Mouse (Mus musculus) liver, embryonic 12.5 days (tissue): Measurements from ENCODE around the gene Prss21. TPM values are rescaled to one million over a fixed set of nuclear protein-coding genes. Genes with fewer than 3 reads are reported as not detected.

Source experiments
- ATAC-seq: fragments of 200-750 bp; cut with Nextera tagmentation; 2 replicates; pipeline ENCODE4 v1.8.0; 2017; ENCODE audit warnings: moderate number of reproducible peaks, mild to moderate bottlenecking, moderate library complexity
- H3K27ac ChIP-seq: fragments of 300-500 bp; sonication (generic); 2 replicates; pipeline ENCODE4 v1.5.1; 2016; ENCODE audit warnings: mild to moderate bottlenecking
- H3K27me3 ChIP-seq: fragments of 300-500 bp; sonication (generic); replicated peaks from 2 replicates; pipeline ENCODE4 v1.6.1; 2016; ENCODE audit warnings: mild to moderate bottlenecking, moderate library complexity
- H3K36me3 ChIP-seq: fragments of 300-500 bp; sonication (generic); 2 replicates; pipeline ENCODE4 v1.6.1; 2016; ENCODE audit warnings: mild to moderate bottlenecking, moderate library complexity
- H3K4me1 ChIP-seq: fragments of 300-500 bp; sonication (generic); 2 replicates; pipeline ENCODE4 v1.6.1; 2016
- H3K4me2 ChIP-seq: fragments of 300-500 bp; sonication (generic); 2 replicates; pipeline ENCODE4 v1.6.1; 2016; ENCODE audit warnings: mild to moderate bottlenecking, moderate library complexity
- H3K4me3 ChIP-seq: fragments of 300-500 bp; sonication (generic); 2 replicates; pipeline ENCODE4 v1.5.1; 2016; ENCODE audit warnings: mild to moderate bottlenecking, moderate library complexity
- H3K9ac ChIP-seq: fragments of 300-500 bp; sonication (generic); 2 replicates; pipeline ENCODE4 v1.6.1; 2016; ENCODE audit warnings: mild to moderate bottlenecking, moderate library complexity
- H3K9me3 ChIP-seq: fragments of 300-500 bp; sonication (generic); replicated peaks from 2 replicates; pipeline ENCODE4 v1.6.1; 2016; ENCODE audit warnings: mild to moderate bottlenecking, moderate library complexity
- WGBS: fragments of 180-500 bp; shearing (Covaris S2); methylation state at CpG from one replicate; pipeline ENCODE4 v1.1.7; 2016; ENCODE audit not compliant: insufficient replicate concordance; 5-methylcytosine and 5-hydroxymethylcytosine counted together
- polyA plus RNA-seq: library from polyadenylated mRNA; unstranded; fragments of >200 nt; fragmentation: Nextera tagmentation; extraction: Ambion mirVana; gene quantifications from 2 replicates; pipeline ENCODE4 v1.2.1, GENCODE M21; 2016

Gene Prss21
- not detected in 2 replicates for polyA plus RNA-seq

DNA sequence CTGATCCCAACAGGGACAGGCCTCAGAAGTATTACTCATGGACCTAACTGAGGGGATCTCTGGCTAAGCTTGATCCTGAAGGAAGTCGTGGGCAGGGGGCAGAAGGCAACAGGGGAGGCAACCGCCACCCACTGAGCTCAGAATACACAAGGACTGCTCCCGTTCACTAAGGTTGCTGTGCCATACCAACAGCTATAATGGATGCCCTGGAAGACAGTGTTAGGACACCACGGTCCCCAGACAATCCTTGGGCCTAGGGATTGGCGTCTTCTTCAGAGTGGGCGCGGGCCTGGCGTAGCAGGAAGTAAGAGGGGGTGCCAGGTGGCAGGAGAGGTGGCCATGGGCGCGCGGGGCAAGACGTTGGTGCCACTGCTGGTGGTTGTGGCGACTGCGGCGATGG is at the start of gene Prss21:
TSS of gene Prss21 (plus strand) at position 301 of the 400 bp plus-strand sequence.
- Histone ChIP-seq H3K9me3 (no peaks in the 10 kb centered on the region), H3K4me2 (no peak within 1 kb of the TSS), H3K27me3 (no peaks in the 10 kb centered on the region), H3K4me1 (no peaks in the 10 kb centered on the region), H3K9ac (no peak within 1 kb of the TSS), H3K36me3 (no peaks in the 10 kb centered on the region), H3K4me3 (no peak within 1 kb of the TSS), H3K27ac (no peak within 1 kb of the TSS)
- 65% methylated on average over 15 of the region's 15 CpGs for WGBS
- no peak for ATAC-seq

DNA sequence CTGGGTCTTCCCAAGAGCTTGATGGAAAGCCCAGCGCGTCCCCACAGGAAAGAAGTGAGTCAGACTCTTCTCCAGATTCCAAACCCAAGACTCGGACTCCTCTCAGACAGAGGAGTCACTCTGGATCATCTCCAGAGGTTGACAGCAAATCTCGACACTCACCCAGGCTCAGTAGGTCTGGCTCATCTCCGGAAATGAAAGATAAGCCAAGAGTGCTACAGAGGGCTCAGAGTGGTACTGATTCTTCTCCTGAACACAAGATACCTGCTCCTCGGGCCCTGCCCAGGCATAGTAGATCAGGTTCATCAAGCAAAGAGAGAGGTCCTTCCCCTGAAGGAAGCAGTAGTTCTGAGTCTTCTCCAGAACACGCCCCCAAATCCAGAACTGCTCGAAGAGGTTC is 49.3 kb upstream of the Prss21 start:
- no peak overlapping the region for H3K27ac ChIP-seq
- peaks cover 100% of the 10 kb centered on the region for H3K36me3 ChIP-seq
- no peaks in the 10 kb centered on the region for H3K4me1 ChIP-seq
- no peaks in the 10 kb centered on the region for H3K27me3 ChIP-seq
- no peak overlapping the region for H3K4me2 ChIP-seq
- 95% methylated on average over 8 of the region's 8 CpGs for WGBS
- no peak for ATAC-seq
- H3K9me3 ChIP-seq = peaks cover 56% of the 10 kb centered on the region
- no peak overlapping the region for H3K4me3 ChIP-seq
- no peak overlapping the region for H3K9ac ChIP-seq

DNA sequence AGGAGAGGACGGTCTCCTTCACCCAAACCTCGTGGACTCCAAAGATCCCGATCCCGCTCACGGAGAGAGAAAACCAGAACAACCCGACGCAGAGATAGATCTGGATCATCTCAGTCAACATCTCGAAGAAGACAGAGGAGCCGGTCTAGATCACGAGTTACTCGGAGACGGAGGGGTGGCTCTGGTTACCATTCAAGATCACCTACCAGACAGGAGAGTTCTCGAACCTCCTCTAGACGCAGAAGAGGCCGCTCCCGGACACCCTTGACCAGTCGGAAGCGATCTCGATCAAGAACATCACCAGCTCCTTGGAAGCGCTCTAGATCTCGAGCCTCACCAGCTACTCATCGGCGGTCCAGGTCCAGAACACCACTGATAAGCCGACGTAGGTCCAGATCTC is 48.6 kb upstream of the Prss21 start:
- H3K36me3 ChIP-seq = peaks cover 100% of the 10 kb centered on the region
- ATAC-seq = no peak
- H3K4me1 ChIP-seq = no peaks in the 10 kb centered on the region
- H3K9ac ChIP-seq = no peak overlapping the region
- WGBS = 96% methylated on average over 25 of the region's 25 CpGs
- H3K9me3 ChIP-seq = peaks cover 56% of the 10 kb centered on the region
- no peak overlapping the region for H3K27ac ChIP-seq
- no peak overlapping the region for H3K4me2 ChIP-seq
- no peaks in the 10 kb centered on the region for H3K27me3 ChIP-seq
- H3K4me3 ChIP-seq = no peak overlapping the region

DNA sequence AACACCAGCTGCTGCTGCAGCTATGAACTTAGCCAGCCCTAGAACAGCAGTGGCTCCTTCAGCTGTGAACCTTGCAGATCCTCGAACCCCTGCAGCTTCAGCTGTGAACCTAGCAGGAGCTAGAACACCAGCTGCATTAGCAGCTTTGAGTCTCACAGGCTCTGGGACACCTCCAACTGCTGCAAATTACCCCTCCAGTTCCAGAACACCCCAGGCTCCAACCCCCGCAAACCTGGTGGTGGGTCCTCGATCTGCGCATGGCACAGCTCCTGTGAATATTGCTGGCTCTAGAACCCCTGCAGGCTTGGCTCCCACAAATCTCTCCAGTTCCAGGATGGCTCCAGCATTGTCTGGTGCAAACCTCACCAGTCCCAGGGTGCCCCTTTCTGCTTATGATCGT is 47.1 kb upstream of the Prss21 start:
- WGBS = 93% methylated on average over 5 of the region's 5 CpGs
- H3K9me3 ChIP-seq = peaks cover 47% of the 10 kb centered on the region

DNA sequence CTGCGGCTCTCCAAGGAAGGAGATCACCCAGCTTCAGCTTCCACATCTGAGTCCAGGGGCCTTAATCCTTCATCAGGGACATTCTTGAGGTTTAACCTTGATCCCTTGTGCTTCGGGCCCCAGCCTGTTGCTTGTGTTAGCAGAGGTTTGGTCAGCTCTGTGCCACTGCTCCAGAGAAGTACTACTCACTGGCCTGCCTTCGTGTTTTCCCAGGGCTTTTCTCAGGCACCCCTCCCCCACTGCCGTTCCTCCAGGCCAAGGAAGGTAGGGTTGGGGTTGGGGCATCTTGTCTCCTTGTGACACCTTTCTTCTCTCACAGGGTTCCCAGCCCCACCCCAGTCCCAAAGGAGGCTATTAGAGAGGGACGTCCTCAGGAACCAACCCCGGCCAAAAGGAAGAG is 45.8 kb upstream of the Prss21 start:
- Histone ChIP-seq H3K27ac (no peak overlapping the region), H3K4me3 (no peak overlapping the region), H3K36me3 (peaks cover 100% of the 10 kb centered on the region), H3K9me3 (peaks cover 34% of the 10 kb centered on the region), H3K4me2 (no peak overlapping the region), H3K9ac (no peak overlapping the region), H3K4me1 (peaks cover 11% of the 10 kb centered on the region), H3K27me3 (no peaks in the 10 kb centered on the region)
- ATAC-seq = no peak
- 78% methylated on average over 6 of the region's 6 CpGs for WGBS

More for the DNA sequence above, 47.1 kb upstream of the Prss21 start:
- H3K36me3 ChIP-seq = peaks cover 100% of the 10 kb centered on the region
- H3K9ac ChIP-seq = no peak overlapping the region
- H3K27ac ChIP-seq = no peak overlapping the region
- ATAC-seq = no peak
- no peak overlapping the region for H3K4me2 ChIP-seq
- no peaks in the 10 kb centered on the region for H3K4me1 ChIP-seq
- no peaks in the 10 kb centered on the region for H3K27me3 ChIP-seq
- H3K4me3 ChIP-seq = no peak overlapping the region

DNA sequence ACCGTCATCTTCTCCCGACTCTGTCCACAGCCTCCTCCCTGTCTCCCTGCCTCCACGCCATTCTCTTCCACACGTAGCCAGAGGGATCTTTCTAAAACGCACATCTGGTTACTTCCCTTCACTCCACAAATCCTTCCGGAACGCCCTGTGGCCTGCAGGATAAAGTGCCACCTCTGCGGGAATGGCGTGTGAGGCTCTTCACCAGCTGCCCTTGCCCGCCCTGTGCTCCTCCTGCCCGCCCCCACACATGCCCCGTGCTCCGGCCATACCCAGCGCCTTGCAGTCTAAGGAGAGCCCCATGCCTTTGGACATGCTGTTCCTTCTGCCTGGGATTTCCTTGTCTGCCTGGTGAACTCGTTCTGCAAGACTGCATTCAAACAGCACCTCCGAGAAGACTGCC is 44.8 kb upstream of the Prss21 start:
- H3K36me3 ChIP-seq = peaks cover 95% of the 10 kb centered on the region
- H3K4me1 ChIP-seq = peaks cover 20% of the 10 kb centered on the region
- no peak overlapping the region for H3K4me3 ChIP-seq
- no peak overlapping the region for H3K27ac ChIP-seq
- 91% methylated on average over 16 of the region's 16 CpGs for WGBS
- H3K9me3 ChIP-seq = peaks cover 25% of the 10 kb centered on the region
- no peak overlapping the region for H3K9ac ChIP-seq
- H3K27me3 ChIP-seq = no peaks in the 10 kb centered on the region
- no peak overlapping the region for H3K4me2 ChIP-seq
- ATAC-seq = no peak

DNA sequence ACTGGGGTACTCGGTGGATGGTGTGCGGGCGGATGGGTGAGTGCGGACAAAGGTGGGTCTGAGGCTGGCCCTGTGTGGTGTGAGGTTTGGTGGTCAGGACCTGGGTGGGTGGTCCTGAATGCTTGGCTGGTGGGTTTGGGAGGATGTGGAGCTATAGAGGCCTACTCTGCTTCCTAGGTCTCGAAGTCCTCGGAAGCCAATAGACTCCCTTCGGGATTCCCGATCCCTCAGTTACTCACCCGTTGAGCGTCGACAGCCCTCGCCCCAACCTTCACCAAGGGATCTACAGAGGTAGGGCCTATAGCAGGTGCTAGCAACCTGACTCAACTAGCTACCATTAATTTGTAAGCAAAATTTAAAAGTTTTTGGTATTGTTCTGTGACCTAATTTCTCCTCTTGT is 44.2 kb upstream of the Prss21 start:
- no peak; the same call in 1 of the 2 replicates for ATAC-seq
- H3K4me3 ChIP-seq = no peak overlapping the region
- no peak overlapping the region for H3K4me2 ChIP-seq
- H3K9ac ChIP-seq = no peak overlapping the region
- H3K9me3 ChIP-seq = peaks cover 19% of the 10 kb centered on the region
- WGBS = 92% methylated on average over 12 of the region's 12 CpGs
- no peaks in the 10 kb centered on the region for H3K27me3 ChIP-seq
- peaks cover 24% of the 10 kb centered on the region for H3K4me1 ChIP-seq
- peaks cover 89% of the 10 kb centered on the region for H3K36me3 ChIP-seq
- no peak overlapping the region for H3K27ac ChIP-seq

DNA sequence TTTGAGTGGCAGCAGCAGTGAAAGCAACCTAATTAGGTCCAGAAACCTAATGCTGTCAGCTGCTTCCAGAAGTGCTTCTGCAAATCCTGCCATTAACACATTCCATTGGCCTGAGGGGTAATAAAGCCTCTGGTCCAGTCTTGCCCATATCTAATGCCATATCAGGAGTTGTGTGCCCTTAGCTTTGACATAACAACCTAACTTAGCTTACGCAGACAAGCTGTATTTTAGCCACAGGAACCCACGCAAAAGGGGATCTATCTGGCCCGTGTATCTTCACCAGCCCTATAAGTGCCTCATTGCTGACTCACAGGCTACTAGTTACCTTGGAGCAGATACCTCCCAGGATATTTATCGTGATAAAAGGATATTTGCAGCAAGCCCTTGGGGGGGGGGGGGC is 42.3 kb upstream of the Prss21 start:
- peaks cover 31% of the 10 kb centered on the region for H3K4me1 ChIP-seq
- no peak for ATAC-seq
- H3K27ac ChIP-seq = no peak overlapping the region
- peaks cover 69% of the 10 kb centered on the region for H3K36me3 ChIP-seq
- no peak overlapping the region for H3K9ac ChIP-seq
- WGBS = 77% methylated on average over 4 of the region's 4 CpGs
- no peaks in the 10 kb centered on the region for H3K9me3 ChIP-seq
- no peak overlapping the region for H3K4me3 ChIP-seq
- peaks cover 6% of the 10 kb centered on the region; the same call in 1 of the 2 replicates for H3K27me3 ChIP-seq
- H3K4me2 ChIP-seq = no peak overlapping the region

DNA sequence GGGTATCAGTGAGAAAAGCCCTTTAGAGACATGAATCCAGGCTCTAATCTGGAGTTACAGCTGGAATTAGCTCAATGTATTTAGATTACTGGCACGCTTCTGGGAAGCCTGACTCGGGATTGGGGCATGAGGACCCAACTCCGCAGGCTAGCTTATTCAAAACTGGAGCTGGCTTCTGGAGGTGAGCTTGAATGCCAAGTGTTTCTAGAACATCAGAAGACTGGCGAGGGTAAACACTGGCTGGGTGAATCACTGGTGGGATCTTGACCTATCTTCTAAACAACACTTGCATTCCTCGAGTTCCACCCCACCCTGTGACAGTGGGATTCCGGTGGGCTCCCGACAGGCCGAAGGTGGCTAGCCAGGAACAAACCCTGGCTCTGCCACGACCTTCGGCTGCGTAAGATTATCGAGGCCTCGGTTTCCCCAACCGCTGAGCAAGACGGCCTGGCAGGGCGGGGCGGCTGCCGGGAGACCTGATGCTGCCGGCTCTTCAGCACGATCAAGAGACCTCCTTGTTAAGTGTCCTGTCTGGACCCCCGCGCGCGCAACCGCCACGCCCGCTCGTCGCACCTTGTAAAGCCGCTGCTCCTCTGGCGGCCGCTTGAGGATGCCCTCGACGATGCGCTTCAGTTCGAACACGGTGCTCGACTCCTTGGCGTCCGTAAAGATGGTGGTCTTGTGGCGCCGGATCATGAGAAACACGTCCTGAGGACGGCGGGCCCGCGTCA is 39.4 kb upstream of the Prss21 start:
- Histone ChIP-seq H3K27me3 (peaks cover 32% of the 10 kb centered on the region), H3K36me3 (peaks cover 41% of the 10 kb centered on the region), H3K4me1 (peaks cover 31% of the 10 kb centered on the region), H3K27ac (peak overlapping the region; percentile 85), H3K4me3 (peak overlapping the region; percentile 84), H3K9ac (peak overlapping the region; percentile 85), H3K9me3 (no peaks in the 10 kb centered on the region), H3K4me2 (peak overlapping the region; percentile 87)
- WGBS = under 1% methylated on average over 47 of the region's 47 CpGs
- ATAC-seq = peak; percentile 72

DNA sequence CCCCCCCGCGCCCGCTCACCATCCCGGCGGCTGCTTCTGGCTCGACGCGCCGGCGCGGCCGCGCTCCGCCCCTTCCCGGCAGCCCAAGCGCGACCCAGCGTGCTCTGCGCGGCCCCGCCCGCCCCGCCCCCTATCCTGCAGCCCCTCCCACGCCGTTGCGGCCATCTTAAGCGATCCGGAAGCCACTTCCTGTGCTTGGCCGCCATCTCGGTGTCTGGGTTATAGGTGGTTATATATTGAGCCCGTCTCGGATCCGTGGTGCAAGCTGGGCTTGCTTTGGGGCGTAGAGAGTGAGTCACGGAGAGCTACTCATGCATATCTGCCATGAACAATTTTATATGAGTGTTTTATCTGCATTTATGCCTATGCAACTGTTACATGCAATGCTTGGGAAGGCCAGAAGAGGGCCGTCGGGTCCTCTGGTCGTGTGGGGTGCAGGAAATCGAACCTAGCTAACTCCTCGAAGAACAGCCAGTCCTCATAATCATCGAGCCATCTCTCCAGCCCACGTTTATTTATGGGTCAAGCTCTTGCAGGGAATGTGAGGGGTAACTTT is 38.7 kb upstream of the Prss21 start, which contains the start of gene Elob:
TSS of gene Elob (minus strand) at position 73 of the 556 bp plus-strand sequence.
- peak within 1 kb of the TSS; percentile 85 for H3K27ac ChIP-seq
- H3K27me3 ChIP-seq = peaks cover 39% of the 10 kb centered on the region
- H3K4me2 ChIP-seq = peak within 1 kb of the TSS; percentile 87
- H3K9me3 ChIP-seq = no peaks in the 10 kb centered on the region
- H3K4me1 ChIP-seq = peaks cover 31% of the 10 kb centered on the region
- H3K9ac ChIP-seq = peak within 1 kb of the TSS; percentile 85
- peak within 1 kb of the TSS; percentile 84 for H3K4me3 ChIP-seq
- peaks cover 34% of the 10 kb centered on the region for H3K36me3 ChIP-seq
- peak; percentile 92 for ATAC-seq
- 1% methylated on average over 37 of the region's 42 CpGs for WGBS

DNA sequence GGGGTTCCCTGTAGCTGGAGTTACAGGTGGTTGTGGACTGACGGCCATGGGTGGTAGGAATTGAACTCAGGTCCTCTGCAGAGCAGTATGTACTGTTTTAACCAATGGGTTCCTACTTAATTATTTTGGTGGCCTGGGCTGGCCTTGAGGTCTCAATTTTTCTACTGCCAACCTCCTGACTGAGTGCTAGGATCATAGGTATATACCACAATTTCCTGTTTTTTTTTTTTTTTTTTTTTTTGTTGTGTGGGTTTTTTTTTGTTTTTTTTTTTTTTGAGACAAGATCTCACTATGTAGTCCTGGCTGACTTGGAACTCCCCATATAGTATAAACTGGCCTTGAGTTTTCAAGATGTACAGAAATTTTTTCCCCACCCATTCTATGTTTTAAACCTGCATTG is 36.7 kb upstream of the Prss21 start:
- WGBS = 83% methylated on average over 1 of the region's 1 CpGs
- H3K27ac ChIP-seq = no peak overlapping the region
- H3K4me2 ChIP-seq = no peak overlapping the region
- H3K27me3 ChIP-seq = peaks cover 59% of the 10 kb centered on the region
- H3K4me1 ChIP-seq = peaks cover 29% of the 10 kb centered on the region
- peaks cover 13% of the 10 kb centered on the region for H3K36me3 ChIP-seq
- H3K4me3 ChIP-seq = no peak overlapping the region
- no peak overlapping the region for H3K9ac ChIP-seq
- no peaks in the 10 kb centered on the region for H3K9me3 ChIP-seq
- no peak for ATAC-seq

DNA sequence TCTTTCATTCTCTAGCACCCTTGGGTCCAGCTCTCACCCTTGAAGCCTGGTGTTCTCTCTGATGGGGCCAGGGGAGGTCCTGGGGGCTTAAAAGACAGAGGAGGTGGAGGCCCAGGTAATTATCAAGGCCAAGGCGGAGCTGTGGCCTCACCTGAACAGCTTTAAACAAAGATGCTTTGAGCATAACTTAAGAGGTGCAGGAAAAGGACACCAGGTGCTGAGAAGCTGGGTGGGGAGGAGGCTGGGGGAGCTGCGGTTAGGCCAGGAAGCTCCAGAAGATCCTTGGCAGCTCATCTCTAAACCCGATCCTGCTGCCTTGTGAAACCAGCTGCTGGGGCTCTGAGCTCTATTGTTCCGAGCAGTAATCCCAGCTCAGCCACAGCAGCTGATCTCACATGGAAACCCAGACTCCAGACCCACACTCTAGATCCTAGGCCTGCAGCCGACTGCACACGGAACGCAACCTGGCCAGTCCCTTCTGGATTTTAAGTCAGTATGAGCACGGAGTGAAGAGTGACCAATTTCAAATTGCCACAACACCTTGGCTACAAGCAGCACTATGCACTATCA is 31.8 kb upstream of the Prss21 start, which contains the start of gene Prss33:
TSS of gene Prss33 (minus strand) at position 51 of the 570 bp plus-strand sequence.
- 62% methylated on average over 8 of the region's 8 CpGs for WGBS
- no peak within 1 kb of the TSS for H3K9ac ChIP-seq
- H3K4me1 ChIP-seq = no peaks in the 10 kb centered on the region

More for the DNA sequence above, 31.8 kb upstream of the Prss21 start, which contains the start of gene Prss33:
- ATAC-seq = no peak
- H3K4me2 ChIP-seq = no peak within 1 kb of the TSS
- H3K27ac ChIP-seq = no peak within 1 kb of the TSS
- no peak within 1 kb of the TSS for H3K4me3 ChIP-seq
- H3K9me3 ChIP-seq = no peaks in the 10 kb centered on the region
- peaks cover 73% of the 10 kb centered on the region for H3K27me3 ChIP-seq
- no peaks in the 10 kb centered on the region for H3K36me3 ChIP-seq
